Mouse (Mus musculus): ENCODE results near the gene Chpt1. TPM values are rescaled to one million over a fixed set of nuclear protein-coding genes. Genes with fewer than 3 reads are reported as not detected.
"Not testable (repeated sequence)": the region's sequence is repeated elsewhere in the genome, so short reads cannot be mapped to it uniquely, and the experiment has no call there.

Chpt1 gene
- polyA plus RNA-seq, 1 experiment from 2014 or later = 26.5 TPM

GRCm38 (mm10) chr10:88515049-88515448, 11.2 kb upstream of the Chpt1 start:
- not testable (repeated sequence) for H3K4me1 ChIP-seq (ENCODE audit: control insufficient read depth, insufficient read depth, low read length); H3K9me3 ChIP-seq (ENCODE audit: control insufficient read depth, low read length); H3K4me2 ChIP-seq (ENCODE audit: low read depth, severe bottlenecking); H3K9ac ChIP-seq (ENCODE audit: low read length); ATAC-seq (ENCODE audit: insufficient number of reproducible peaks, low FRiP score, low TSS enrichment, low read depth); DNase-seq (ENCODE audit: low spot score); H3K27me3 ChIP-seq (ENCODE audit: control insufficient read depth, insufficient read depth, low read length); H3K36me3 ChIP-seq (ENCODE audit: control insufficient read depth, insufficient read depth, low read length); H3K27ac ChIP-seq (replicated peaks; ENCODE audit: low read depth, low read length); H3K4me3 ChIP-seq (ENCODE audit: low read depth, low read length)
- 84% methylated on average over 6 of the region's 7 CpGs for WGBS

- DNase-seq (ENCODE audit: low spot score) (no peak), ATAC-seq (ENCODE audit: insufficient number of reproducible peaks, low FRiP score, low TSS enrichment, low read depth) (no peak)
- WGBS = 57% methylated on average over 2 of the region's 2 CpGs
- H3K9ac ChIP-seq (ENCODE audit: low read length) = no peak overlapping the region
- no peaks in the 10 kb centered on the region for H3K9me3 ChIP-seq (ENCODE audit: control insufficient read depth, low read length)
- H3K36me3 ChIP-seq (ENCODE audit: control insufficient read depth, insufficient read depth, low read length) = no peaks in the 10 kb centered on the region
- H3K27ac ChIP-seq (replicated peaks; ENCODE audit: low read depth, low read length) = no peak overlapping the region
- H3K4me2 ChIP-seq (ENCODE audit: low read depth, severe bottlenecking) = no peak overlapping the region
- no peak overlapping the region for H3K4me3 ChIP-seq (ENCODE audit: low read depth, low read length)
- no peaks in the 10 kb centered on the region for H3K4me1 ChIP-seq (ENCODE audit: control insufficient read depth, insufficient read depth, low read length)
- H3K27me3 ChIP-seq (ENCODE audit: control insufficient read depth, insufficient read depth, low read length) = no peaks in the 10 kb centered on the region
These were observed 10.6 kb upstream of the Chpt1 start for GRCm38 (mm10) chr10:88514495-88514894.

DNA sequence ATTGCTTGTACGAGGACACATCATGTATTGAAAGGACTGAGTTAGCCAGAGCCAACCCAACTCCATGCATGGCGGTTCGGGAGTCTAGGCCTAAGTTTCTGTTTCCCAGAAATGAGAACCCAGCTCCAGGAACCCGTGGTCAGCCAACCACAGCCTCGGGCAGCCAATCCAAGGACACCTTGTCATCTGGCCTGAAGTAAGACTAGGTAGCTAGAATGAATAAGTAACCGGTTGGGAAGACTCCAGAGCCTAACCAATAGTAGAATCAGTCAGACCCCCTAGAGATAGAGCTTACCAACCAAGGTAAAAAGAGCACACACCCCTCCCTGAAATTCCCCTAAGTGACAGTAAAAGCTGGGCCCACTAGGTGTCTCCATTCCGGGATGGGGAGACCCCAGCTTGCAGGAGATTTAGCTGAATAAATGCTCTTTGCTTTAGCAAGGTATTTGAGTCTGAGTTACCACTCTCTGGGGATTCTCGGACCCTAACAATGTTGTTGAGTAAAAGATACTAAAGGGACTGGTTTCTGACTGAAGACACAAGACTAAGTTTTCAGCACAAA, 9.8 kb upstream of the Chpt1 start:
- DNase-seq (ENCODE audit: low spot score) = no peak
- Histone ChIP-seq H3K9me3 (ENCODE audit: control insufficient read depth, low read length) (no peaks in the 10 kb centered on the region), H3K9ac (ENCODE audit: low read length) (no peak overlapping the region), H3K27ac (replicated peaks; ENCODE audit: low read depth, low read length) (no peak overlapping the region), H3K36me3 (ENCODE audit: control insufficient read depth, insufficient read depth, low read length) (no peaks in the 10 kb centered on the region), H3K4me3 (ENCODE audit: low read depth, low read length) (no peak overlapping the region), H3K4me1 (ENCODE audit: control insufficient read depth, insufficient read depth, low read length) (no peaks in the 10 kb centered on the region), H3K4me2 (ENCODE audit: low read depth, severe bottlenecking) (no peak overlapping the region), H3K27me3 (ENCODE audit: control insufficient read depth, insufficient read depth, low read length) (no peaks in the 10 kb centered on the region)
- 73% methylated on average over 8 of the region's 8 CpGs for WGBS
- no peak for ATAC-seq (ENCODE audit: insufficient number of reproducible peaks, low FRiP score, low TSS enrichment, low read depth)

- no peak for DNase-seq (ENCODE audit: low spot score)
- H3K9ac ChIP-seq (ENCODE audit: low read length) = no peak overlapping the region
- no peak overlapping the region for H3K4me3 ChIP-seq (ENCODE audit: low read depth, low read length)
- H3K4me1 ChIP-seq (ENCODE audit: control insufficient read depth, insufficient read depth, low read length) = no peaks in the 10 kb centered on the region
- ATAC-seq (ENCODE audit: insufficient number of reproducible peaks, low FRiP score, low TSS enrichment, low read depth) = no peak
- no peak overlapping the region for H3K4me2 ChIP-seq (ENCODE audit: low read depth, severe bottlenecking)
- no peaks in the 10 kb centered on the region for H3K9me3 ChIP-seq (ENCODE audit: control insufficient read depth, low read length)
- WGBS = 84% methylated on average over 9 of the region's 9 CpGs
- H3K27me3 ChIP-seq (ENCODE audit: control insufficient read depth, insufficient read depth, low read length) = no peaks in the 10 kb centered on the region
- no peaks in the 10 kb centered on the region for H3K36me3 ChIP-seq (ENCODE audit: control insufficient read depth, insufficient read depth, low read length)
- H3K27ac ChIP-seq (replicated peaks; ENCODE audit: low read depth, low read length) = no peak overlapping the region
These were observed 7.5 kb upstream of the Chpt1 start for GRCm38 (mm10) chr10:88511355-88511754.

DNA sequence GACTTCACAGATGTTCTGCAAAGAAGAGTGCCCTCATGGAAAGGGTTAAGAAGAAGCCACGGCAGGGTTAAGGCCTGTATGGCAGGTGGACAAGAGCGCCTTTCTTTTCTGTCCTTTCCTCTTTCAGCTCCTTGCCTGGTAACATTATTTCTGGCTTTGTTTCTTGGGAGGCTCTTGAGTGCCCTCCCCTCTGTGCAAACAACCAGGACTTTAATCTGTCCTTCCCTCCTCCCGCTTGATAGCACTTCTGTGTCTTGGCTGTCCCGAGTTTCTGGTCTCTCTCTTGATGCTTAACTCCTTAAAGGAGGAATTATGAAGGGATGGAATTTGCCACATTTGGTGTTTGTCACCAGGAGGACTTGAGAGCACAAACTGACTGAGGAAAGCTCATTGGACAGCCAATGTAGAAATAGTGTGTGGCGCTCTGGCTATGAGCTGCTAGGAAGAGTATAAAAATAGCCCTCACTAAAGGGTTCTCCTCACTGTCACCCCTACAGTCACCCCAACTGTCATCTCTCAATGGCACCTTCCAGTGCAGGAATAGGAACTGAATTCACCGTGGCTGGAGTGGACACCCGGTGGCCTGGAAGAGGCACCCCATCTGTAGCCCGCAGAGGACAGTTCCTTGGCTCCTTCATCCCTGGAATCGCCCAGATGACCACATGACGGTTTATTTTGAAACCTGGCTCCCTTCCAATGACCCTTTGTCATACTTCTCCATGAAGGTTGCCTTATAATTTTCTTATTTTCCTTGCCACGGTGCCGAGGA, 6.8 kb upstream of the Chpt1 start:
- WGBS = 82% methylated on average over 12 of the region's 12 CpGs
- Histone ChIP-seq H3K4me1 (ENCODE audit: control insufficient read depth, insufficient read depth, low read length) (no peaks in the 10 kb centered on the region), H3K9ac (ENCODE audit: low read length) (no peak overlapping the region), H3K27me3 (ENCODE audit: control insufficient read depth, insufficient read depth, low read length) (no peaks in the 10 kb centered on the region), H3K36me3 (ENCODE audit: control insufficient read depth, insufficient read depth, low read length) (no peaks in the 10 kb centered on the region), H3K4me3 (ENCODE audit: low read depth, low read length) (no peak overlapping the region), H3K4me2 (ENCODE audit: low read depth, severe bottlenecking) (no peak overlapping the region), H3K9me3 (ENCODE audit: control insufficient read depth, low read length) (no peaks in the 10 kb centered on the region), H3K27ac (replicated peaks; ENCODE audit: low read depth, low read length) (no peak overlapping the region)
- ATAC-seq (ENCODE audit: insufficient number of reproducible peaks, low FRiP score, low TSS enrichment, low read depth) (no peak), DNase-seq (ENCODE audit: low spot score) (no peak)

DNA sequence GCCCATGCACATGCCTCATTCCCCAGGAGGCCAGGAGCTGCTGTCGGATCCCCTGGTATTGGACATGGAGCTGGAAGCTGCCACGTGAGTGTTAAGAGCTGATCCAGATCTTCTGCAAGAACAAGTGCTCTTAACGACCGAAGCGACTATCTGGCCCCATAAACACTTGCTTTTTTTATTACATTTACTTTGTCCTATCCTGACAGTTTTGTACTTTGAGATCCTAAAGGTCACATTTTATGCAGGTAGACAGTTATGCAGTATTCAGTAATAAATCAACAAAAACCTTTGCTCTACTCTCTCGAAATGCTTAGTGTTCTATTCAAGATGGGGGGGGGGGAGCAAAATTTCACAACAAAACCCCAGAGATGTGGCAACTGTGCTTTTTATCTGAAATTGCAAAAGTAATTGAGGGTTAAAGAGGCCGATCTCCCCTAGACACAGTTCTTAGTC, 3.8 kb upstream of the Chpt1 start:
- no peak overlapping the region for H3K4me2 ChIP-seq (ENCODE audit: low read depth, severe bottlenecking)
- WGBS = 61% methylated on average over 7 of the region's 7 CpGs
- H3K27me3 ChIP-seq (ENCODE audit: control insufficient read depth, insufficient read depth, low read length) = no peaks in the 10 kb centered on the region
- no peak overlapping the region for H3K27ac ChIP-seq (replicated peaks; ENCODE audit: low read depth, low read length)
- no peak overlapping the region for H3K4me3 ChIP-seq (ENCODE audit: low read depth, low read length)
- ATAC-seq (ENCODE audit: insufficient number of reproducible peaks, low FRiP score, low TSS enrichment, low read depth) (no peak), DNase-seq (ENCODE audit: low spot score) (no peak)
- no peaks in the 10 kb centered on the region for H3K9me3 ChIP-seq (ENCODE audit: control insufficient read depth, low read length)
- H3K36me3 ChIP-seq (ENCODE audit: control insufficient read depth, insufficient read depth, low read length) = no peaks in the 10 kb centered on the region
- H3K9ac ChIP-seq (ENCODE audit: low read length) = no peak overlapping the region
- H3K4me1 ChIP-seq (ENCODE audit: control insufficient read depth, insufficient read depth, low read length) = no peaks in the 10 kb centered on the region

DNA sequence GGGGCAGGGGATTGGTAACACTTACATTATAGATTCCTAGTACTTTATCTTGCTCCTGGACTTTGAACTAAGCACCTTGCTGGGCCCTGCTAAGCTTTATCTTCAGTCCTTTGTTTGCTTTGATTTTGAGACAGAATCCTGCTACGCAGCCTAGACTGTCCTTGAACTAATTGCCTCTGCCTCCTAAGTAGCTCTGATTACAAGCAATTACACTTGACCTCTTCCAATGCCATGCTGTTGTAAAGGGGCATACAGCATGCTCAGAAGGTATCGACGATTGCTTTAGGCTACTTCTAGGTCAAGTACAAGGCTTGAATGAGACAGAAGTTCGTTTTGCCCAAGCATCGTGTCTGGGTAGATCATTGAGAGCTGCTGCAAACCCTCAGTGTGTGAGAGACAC, 1.4 kb upstream of the Chpt1 start:
- H3K4me1 ChIP-seq (ENCODE audit: control insufficient read depth, insufficient read depth, low read length) = 0 out of 2 replicates have a peak, but pooled peaks cover 2% of the 10 kb centered on the region
- WGBS = 54% methylated on average over 5 of the region's 5 CpGs
- ATAC-seq (ENCODE audit: insufficient number of reproducible peaks, low FRiP score, low TSS enrichment, low read depth) (no peak), DNase-seq (ENCODE audit: low spot score) (no peak)
- H3K9me3 ChIP-seq (ENCODE audit: control insufficient read depth, low read length) = no peaks in the 10 kb centered on the region
- H3K4me2 ChIP-seq (ENCODE audit: low read depth, severe bottlenecking) = no peak overlapping the region
- no peaks in the 10 kb centered on the region for H3K27me3 ChIP-seq (ENCODE audit: control insufficient read depth, insufficient read depth, low read length)
- no peak overlapping the region for H3K27ac ChIP-seq (replicated peaks; ENCODE audit: low read depth, low read length)
- no peak overlapping the region for H3K9ac ChIP-seq (ENCODE audit: low read length)
- no peaks in the 10 kb centered on the region for H3K36me3 ChIP-seq (ENCODE audit: control insufficient read depth, insufficient read depth, low read length)
- H3K4me3 ChIP-seq (ENCODE audit: low read depth, low read length) = no peak overlapping the region

DNA sequence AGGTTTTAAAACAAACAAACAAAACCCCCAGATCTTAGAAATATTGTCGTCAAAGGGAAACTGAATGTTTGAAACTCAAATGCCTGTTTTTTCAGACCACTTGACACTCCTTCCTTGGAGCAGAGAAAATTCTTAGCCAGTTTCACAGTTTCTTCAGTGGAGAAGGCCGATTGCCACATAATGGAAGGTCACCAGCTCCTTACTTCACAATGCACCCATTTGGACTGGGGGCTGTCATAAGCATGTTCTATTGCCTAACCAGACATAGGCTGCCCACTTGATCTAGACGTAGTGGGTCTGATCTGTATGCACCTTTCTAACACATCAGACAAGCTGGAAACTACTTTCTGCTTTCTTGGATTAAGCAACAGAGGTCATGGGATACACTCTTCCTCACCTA, 608 bp upstream of the Chpt1 start:
- no peak overlapping the region for H3K4me3 ChIP-seq (ENCODE audit: low read depth, low read length)
- no peak overlapping the region for H3K27ac ChIP-seq (replicated peaks; ENCODE audit: low read depth, low read length)
- no peaks in the 10 kb centered on the region for H3K27me3 ChIP-seq (ENCODE audit: control insufficient read depth, insufficient read depth, low read length)
- 55% methylated on average over 3 of the region's 3 CpGs for WGBS
- H3K4me2 ChIP-seq (ENCODE audit: low read depth, severe bottlenecking) = no peak overlapping the region
- H3K9ac ChIP-seq (ENCODE audit: low read length) = no peak overlapping the region
- ATAC-seq (ENCODE audit: insufficient number of reproducible peaks, low FRiP score, low TSS enrichment, low read depth) = no peak
- H3K36me3 ChIP-seq (ENCODE audit: control insufficient read depth, insufficient read depth, low read length) = no peaks in the 10 kb centered on the region
- DNase-seq (ENCODE audit: low spot score) = no peak
- no peaks in the 10 kb centered on the region for H3K9me3 ChIP-seq (ENCODE audit: control insufficient read depth, low read length)
- 0 out of 2 replicates have a peak, but pooled peaks cover 2% of the 10 kb centered on the region for H3K4me1 ChIP-seq (ENCODE audit: control insufficient read depth, insufficient read depth, low read length)
